Mouse (Mus musculus) cerebellum, postnatal 36 days (tissue): Measurements from ENCODE around the gene Kprp.
"Not testable (repeated sequence)": the region's sequence is repeated elsewhere in the genome, so short reads cannot be mapped to it uniquely, and the experiment has no call there.

Experiments
- DNase-seq, 2 experiments: peaks; one replicate each; pipeline ENCODE4 v3.0.0; 2021 to 2022; ENCODE audit warnings: mixed read lengths in 2 of 2

The Kprp gene

GRCm38 (mm10) chr3:92827108-92827507 is at the start of gene Kprp:
TSS of gene Kprp (minus strand) at chr3:92827247.
- DNase-seq = no peak

- no peak for DNase-seq
Measured at GRCm38 (mm10) chr3:92874180-92874579, 47.1 kb upstream of the Kprp start.

- DNase-seq = no peak
Measured at GRCm38 (mm10) chr3:92870116-92870515, 43.1 kb upstream of the Kprp start, which contains the start of gene 2310050C09Rik. TSS of gene 2310050C09Rik (minus strand) at chr3:92870216.

- DNase-seq = no peak
Measured at GRCm38 (mm10) chr3:92851186-92851585, 24.1 kb upstream of the Kprp start, which contains the start of gene Lce1l. TSS of gene Lce1l (minus strand) at chr3:92851286.

GRCm38 (mm10) chr3:92825808-92826207 is 1.2 kb downstream of the Kprp start:
- DNase-seq = no peak

GRCm38 (mm10) chr3:92816036-92816435 is 11.0 kb downstream of the Kprp start:
- DNase-seq = not testable (repeated sequence)

GRCm38 (mm10) chr3:92815581-92815980 is 11.5 kb downstream of the Kprp start:
- no peak for DNase-seq

- DNase-seq = no peak
Measured at GRCm38 (mm10) chr3:92807791-92808190, 19.3 kb downstream of the Kprp start, which contains the start of gene Lce1k. TSS of gene Lce1k (minus strand) at chr3:92807891.

GRCm38 (mm10) chr3:92790414-92790813 is 36.6 kb downstream of the Kprp start, which contains the start of gene Lce1j:
TSS of gene Lce1j (minus strand) at chr3:92790514.
- no peak for DNase-seq

GRCm38 (mm10) chr3:92778799-92779198 is 48.2 kb downstream of the Kprp start, which contains the start of gene Lce1i:
TSS of gene Lce1i (minus strand) at chr3:92778899.
- DNase-seq = no peak
